Mouse (Mus musculus): ENCODE data around the gene Rab44.

DNA sequence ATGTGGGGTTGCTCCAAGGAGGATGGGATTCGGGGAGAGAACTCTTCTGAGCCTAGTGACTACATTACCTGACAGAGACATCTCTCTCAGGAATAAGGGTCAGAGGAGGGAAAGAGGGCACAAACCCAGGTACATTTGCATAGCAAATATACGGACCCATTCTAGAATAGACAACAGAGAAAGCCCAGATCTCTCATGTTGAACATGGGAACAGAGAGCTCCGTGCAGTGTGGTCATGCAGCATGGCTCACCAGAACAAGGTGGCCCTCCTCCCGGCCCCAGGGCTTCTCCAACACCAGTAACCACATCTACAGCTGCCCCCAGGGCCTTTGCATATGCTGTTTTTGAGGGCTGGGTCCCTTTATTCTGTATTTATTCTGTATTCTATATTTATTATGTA is 54.5 kb downstream of the Rab44 start:
- no peak for TF ChIP-seq CTCF (IDR thresholded peaks at IDR 0.05; ENCODE audit: extremely low read depth, insufficient read depth, insufficient read length, insufficient replicate concordance)
- no peak for TF ChIP-seq POLR2A (IDR thresholded peaks at IDR 0.05; ENCODE audit: low read depth, low read length)

All from spleen, adult 2 months (tissue).